Mouse (Mus musculus) gastrocnemius, postnatal 25 days (tissue): Measurements from ENCODE around the gene Wdr13. TPM values are rescaled to one million over a fixed set of nuclear protein-coding genes. Genes with fewer than 3 reads are reported as not detected.

Experiments
- DNase-seq: peaks from one replicate; pipeline ENCODE4 v3.0.0; 2022
- long read RNA-seq, 2 experiments: library from polyadenylated mRNA; stranded (forward); transcript quantifications; one replicate each; pipeline ENCODE4 v2.0.0; 2021
- total RNA-seq, 2 experiments: library from RNA; stranded (reverse); gene quantifications; 1 replicate in 1 of 2; 2 replicates in 1 of 2; pipeline ENCODE4 v1.2.3; 2021

Gene Wdr13
- 10 to 100 TPM; 11.8 to 16.3 TPM for total RNA-seq
- long read RNA-seq, experiment 1, full-length matches to known transcripts: 1 of 6 reads
- long read RNA-seq, experiment 1, partial matches to known transcripts: 1 of 6 reads
- long read RNA-seq, experiment 1, other reads (novel, unspliced or antisense): 4 of 6 reads
- long read RNA-seq, experiment 2, full-length matches to known transcripts: 1 of 6 reads
- long read RNA-seq, experiment 2, partial matches to known transcripts: 0 of 6 reads
- long read RNA-seq, experiment 2, other reads (novel, unspliced or antisense): 5 of 6 reads

DNA sequence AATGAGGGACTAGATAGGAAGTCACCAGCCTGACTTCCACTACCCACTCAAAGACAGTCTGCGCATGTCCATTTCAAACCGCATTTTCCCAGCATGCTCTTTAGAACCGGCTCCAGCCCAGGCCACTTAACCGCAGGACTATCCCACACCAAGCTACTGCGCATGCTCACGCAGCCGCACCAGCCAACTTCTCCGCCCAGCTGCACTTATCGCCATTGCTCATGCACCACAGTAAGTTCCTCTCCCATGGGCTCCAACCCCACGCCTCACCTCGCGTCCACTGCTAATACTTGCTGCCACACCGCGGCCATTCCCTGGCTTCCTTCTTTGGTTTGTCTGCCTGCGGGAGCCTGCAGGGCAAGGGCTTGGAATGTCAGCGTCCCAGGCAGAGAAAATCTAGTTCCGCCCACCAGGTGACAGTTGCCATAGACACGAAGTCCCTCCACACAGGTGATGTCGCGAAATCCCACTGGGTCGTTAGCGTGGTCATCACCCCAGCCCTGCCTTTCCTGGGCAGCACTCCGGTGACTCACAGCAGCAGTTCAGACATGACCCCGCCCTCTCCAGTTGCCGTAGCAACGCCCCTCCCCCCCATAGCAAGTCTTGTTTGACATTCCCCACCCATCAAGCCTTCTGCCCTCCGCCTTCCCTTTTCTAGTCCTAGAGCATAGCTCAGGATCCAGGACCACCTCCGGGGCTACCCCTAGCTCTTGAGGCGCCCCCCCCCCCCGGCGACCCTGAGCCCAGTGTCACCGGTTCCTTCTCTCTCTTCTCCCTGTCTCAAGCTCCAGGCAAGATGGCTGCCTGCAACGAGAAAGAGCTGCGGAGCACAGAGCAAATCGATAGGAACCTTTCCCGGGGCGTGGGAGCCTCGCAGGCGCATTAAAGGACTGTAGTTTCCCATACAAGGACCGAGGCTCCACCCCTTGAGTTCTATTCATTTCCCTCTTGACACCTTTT is at the start of gene Wdr13:
Gene Wdr13 (minus strand): TSS at position 876 of the 960 bp plus-strand sequence.
- DNase-seq: peak; percentile 89

DNA sequence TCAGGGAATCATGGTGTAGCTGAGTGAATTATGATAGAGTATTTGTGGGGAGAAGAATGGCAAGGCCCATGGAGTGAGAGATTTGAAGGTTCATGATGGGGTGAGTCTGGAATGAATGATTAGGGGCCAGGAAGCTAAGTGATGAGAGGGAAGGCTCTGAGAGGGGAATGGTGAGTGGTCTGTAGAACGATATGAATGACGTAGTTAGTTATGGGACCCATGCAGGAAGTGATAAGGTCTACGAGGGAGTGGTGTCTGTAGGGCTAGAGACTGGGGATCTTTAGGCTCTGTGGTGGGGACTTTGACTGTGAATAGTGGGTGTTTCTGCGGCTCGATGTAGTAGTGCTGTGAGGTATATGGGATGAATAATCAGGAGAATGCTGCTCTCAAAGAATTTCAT is 47.0 kb upstream of the Wdr13 start:
- DNase-seq: no peak

DNA sequence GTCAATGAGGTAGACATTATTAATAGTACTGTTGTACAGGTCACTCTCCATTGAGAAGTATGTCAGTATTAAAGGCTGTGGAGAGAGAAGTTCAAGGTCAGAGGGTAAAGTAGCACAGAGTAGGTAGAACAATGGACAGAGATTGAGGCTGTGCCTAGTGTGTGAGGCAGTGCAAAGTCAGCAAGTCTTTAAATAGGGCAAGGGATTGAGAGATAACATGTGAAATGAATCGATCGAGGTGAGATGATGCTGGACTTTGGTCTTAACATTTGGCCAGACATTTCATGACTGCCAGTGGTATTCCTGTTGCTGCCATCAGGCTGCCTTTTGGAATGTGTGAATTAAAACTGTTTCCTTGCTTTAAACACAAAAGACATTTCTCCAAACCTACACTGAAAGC is 46.2 kb upstream of the Wdr13 start:
- DNase-seq: no peak

DNA sequence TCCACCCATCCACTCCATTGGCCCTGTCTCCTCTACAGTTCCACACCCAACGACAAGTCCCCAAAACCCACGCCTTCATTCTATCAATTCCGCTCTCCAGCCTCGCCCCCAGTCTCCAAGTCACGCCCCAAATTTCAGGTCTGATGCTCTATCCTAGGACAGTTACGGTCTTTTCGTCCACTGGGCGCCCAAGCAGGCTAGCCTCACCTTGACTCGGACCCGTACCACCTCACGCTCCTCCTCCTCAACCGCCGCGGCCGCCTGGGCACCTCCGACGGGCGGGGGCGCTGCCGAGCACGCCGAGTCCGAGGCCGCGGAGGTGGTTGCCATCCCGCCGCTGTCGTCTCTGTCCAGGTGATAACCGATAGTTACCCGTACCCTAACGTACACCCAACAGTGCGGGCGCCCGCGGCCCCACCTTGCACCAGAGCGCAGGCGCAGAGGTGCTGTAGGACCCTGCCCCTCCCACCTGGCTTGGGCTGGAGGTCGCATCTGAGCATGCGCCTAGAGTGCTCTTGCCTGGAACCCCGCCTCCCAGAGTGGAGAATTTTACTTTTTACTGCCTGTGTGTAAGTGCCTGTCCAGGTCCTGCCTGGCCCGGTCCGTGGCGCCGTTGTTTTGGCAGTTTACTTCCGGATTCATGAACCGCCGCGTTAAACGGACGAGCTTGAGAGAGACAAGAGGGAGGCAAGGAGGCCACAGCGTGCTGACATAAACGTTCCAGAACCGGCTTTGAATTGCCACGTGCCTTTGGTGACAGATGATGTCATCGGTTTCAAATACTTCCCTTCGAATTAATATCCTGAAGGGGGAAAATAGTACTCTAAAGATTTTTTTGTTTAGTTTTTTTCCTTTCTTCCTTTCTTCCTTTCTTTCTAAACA is 43.1 kb upstream of the Wdr13 start, which contains the start of gene Tbc1d25:
Gene Tbc1d25 (minus strand): TSS at position 678 of the 882 bp plus-strand sequence.
- peak; percentile 82 for DNase-seq

DNA sequence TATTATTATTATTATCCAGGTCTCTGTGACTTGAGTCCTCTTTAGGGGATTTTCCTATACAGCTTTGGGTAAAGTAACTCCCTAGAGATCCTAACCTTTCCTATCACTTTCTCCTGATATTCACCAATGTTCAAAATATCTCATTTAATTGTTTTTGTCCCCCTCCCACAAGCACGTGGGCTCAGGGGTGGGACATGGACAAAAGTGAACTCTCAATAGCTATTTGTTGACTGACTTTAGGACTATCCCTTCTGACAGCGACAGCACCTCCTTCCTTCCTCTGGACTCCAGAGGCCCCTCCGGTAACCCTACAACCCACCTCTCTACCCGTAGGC is 42.4 kb upstream of the Wdr13 start:
- DNase-seq: no peak

DNA sequence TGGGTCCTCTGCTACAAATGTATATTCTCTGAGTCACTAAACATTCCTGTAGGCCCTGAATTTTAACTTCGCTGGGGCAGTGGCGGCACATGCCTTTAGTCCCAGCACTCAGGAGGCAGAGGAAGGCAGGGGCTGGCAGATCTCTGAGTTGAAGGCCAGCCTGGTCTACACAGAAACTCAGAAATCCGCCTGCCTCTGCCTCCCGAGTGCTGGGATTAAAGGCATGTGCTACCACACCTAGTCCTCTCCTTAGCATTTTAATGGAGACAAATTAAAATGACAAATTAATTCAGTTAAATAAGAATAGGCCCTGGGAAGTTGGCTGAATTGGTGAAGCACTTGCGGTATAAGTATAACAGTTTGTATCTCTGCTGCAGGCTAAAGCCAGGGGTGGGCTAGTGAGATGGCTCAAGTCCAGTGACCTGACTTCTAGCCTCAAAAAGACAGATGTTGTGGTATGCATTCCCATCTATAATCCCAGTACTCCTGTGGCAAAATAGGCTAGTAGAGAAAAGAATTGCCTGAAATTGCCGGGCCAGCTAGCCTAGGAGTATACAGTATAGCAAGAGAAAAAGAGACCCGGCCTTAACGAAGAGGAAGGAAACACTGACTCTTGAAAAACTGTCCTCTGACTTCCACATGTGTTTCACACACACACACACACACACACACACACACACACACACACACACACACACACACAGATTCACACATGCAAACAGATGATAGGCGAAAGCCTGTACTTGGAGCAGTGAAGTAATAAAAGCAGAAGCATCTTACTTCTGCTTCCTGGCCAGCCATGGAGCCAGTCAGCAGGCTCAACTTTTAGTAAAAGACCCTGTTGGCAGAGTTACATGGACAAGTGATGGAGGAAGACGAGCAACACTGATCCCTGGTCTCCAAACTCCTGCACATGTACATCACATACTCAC is 35.3 kb upstream of the Wdr13 start:
- no peak for DNase-seq

DNA sequence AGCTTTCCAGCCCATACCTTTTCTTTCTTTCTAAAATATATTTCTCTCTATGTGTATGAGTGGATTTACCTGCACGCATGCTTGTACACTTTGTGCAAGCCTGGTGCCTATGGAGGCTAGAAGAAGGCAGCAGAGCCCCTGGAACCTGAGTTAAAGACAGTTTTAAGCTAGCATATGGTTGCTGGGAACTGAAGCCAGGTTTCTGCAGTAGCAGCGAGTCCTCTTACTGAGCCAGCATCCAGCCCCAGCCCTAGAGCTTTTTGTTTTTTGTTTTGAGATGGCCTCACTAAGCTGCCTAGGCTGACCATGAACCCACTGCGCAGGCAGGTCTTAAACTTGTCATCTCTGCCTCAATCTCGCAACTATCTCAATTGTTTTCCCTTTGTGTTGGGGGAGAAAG is 31.8 kb upstream of the Wdr13 start:
- no peak for DNase-seq

DNA sequence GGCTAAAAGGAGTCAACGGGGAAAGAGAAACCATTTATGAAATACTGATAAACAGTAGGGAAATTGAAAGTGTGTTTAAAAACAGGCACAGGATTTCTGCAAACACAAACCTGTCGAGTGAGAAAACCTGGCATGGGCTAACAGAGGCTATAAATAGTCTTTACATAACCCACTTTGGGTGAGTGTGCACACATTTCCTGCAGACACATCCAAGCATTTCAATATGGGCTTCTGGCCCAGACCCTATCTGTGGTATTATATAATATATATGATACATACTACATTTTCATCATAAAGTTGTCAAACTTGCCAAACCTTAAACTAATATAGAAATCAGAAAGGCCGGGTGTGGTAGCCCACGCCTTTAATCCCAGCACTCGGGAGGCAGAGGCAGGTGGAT is 30.4 kb upstream of the Wdr13 start:
- DNase-seq: no peak

DNA sequence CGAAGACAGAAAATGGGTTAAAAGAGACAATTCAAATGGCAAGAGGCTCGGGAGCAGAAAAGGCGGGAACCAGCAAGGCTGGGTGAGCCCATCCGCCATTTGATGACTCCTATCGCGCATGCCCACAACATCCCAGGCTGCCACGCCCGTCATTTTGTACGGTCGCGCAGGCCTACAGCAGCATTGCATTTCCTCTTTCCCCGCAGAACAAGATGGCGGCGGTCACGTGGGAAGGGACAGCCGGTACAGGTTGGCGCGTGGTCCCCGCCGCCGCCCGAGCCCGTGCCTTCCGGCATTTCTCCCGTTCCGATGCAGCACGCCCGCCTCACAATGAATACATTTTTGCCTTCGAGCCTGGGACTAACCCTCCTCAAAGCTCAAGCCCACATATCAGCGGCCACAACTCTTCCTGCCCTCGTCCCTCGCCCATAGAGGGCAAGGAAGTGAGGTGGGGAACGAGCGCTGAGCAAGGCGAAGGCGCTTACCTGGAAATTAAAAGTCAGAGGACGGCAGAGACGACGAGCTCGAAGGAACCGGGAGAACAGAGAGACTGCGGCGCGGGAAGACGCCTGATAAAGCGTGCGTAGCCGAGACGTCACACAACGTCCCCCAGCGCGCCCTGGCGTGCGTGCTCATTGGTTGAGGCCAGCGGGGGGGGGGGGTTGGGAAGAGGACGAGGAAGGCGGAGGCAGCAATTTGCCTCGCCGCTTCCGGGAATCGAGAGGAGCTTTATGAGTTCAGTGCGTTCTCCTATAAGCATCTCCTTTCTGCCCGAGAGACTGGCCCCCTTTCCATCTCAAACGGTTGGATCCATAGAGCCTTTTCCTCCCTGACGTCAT is 12.7 kb upstream of the Wdr13 start, which contains the start of gene Rbm3:
Gene Rbm3 (minus strand): TSS at position 728 of the 839 bp plus-strand sequence.
- DNase-seq: peak; percentile 78

DNA sequence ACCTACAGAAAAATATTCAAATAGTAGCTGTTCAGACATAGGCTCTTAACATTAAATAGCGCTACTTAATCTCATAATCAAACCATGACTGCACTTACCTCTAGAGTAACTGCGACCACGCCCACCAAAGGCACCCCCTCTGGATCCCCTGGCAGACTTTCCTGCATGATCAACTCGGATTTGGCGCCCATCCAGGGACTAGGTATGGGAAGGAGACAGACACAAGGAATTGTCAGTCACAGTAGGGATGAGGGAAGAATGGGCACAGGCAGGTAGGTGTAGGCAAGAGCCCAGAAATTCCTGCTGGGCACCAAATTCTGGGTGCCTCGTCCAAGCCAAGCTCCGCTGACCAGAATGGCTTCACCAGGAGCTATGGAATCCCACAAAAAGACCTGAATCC is 11.1 kb upstream of the Wdr13 start:
- no peak for DNase-seq

DNA sequence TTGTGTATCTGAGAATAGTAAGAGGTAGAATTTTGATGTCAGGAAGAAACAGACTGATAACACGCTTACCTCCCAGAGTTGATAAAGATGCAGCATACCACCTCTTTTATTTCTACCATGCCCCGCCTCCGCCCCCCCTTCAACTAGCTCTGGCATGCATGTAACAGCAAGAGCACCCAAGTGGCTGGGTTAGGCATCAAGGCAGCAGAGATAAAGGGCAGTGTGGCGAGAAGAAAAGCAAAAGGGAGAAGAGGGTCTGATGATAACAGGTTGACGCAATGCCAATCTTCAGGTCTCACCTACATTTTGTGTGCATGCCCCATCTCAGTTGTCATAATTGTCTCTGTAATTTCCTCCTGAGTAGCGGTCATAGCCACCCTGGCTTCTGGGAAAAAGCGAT is 10.3 kb upstream of the Wdr13 start:
- DNase-seq: no peak

DNA sequence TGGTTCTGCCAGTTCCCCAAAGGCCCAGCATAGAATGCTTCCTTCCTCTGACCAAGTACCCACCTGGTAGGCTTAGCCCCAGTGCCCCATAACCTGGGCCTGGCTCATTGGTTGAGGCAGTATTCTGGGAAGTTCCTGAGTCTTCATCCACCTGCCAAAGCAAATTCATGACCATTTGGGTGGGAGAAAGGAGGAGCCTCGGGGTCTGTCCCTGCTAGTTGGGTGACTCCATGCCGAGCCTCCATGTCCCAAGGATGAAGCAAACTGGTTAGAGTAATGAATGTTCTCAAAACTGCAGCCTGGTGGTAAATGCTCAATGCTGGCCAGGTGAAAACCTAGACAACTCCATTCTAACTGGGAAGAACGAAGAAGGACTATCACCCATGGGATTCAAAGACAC is 8.4 kb upstream of the Wdr13 start:
- DNase-seq: no peak

DNA sequence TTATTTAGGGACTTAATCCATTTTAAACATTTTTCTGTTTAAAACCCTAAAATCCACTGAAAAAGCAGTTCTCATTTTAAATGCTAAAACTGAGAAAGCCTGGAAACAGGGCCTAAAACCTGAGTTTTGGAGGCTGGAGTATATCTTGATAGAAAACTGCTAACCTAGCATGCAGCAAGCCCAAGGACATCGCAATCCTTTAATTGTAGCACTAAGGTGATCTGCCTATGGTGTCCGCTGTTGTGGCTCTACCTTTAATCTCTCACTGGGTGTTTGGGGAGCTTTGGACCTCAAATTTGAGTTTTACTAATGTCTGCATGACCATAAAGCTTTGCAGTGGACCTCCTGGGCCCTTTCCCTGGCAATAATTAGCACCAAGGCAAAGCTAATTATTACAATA is 7.8 kb upstream of the Wdr13 start:
- DNase-seq: no peak

DNA sequence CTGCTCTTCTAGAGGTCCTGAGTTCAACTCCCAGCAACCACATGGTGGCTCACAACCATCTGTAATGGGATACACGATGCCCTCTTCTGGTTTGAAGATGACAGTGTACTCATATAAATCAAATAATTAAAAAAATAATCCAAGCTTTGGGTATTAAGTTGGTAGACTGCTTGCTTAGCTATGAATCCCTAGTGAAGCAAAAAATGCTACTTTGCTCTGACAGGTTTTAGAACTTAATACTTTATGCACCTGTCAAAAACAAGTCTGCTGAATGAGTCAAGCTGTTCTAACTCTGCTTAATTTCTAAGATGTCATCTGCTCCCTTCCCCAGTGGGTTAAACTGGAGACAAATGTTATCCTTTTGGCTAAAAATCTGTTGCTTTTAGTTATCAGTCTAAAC is 6.8 kb upstream of the Wdr13 start:
- no peak for DNase-seq

DNA sequence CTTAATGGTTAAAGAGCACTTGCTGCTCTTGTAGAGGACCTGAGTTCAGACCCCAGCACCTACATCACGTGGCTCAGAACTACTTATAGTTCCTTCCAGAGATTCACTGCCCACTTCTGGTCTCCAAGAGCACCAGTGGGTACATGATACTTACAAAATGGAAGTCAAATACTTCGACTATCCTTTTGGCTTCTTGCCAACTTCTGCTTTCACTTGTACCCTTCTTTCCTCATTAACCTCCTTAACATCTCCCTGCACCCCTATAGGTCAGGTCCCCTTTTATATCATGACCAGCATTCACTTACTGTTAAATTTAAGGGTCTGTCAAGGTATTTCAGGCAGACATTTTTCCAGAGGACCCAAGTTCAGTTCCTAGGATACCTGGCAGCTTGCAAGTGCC is 3.2 kb upstream of the Wdr13 start:
- DNase-seq: no peak

DNA sequence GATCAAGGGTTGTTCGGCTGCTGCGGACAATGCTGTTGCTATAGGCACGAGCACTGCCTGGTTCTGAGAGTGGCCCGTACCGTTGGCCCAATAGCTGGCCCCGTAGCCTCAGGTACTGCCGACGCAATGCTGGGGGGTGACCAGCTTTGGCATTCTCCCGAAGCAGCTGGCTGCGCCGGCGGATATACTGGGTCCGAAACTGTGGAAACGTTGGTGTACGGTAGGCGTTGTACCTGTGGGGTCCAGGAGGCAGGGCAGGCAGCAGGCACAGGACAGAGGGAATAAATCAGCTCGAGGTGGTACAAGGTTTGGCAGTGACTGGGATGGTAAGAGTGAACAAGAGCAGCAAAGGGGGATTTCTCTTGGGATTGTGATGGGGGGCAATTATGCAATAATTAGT is 1.3 kb downstream of the Wdr13 start:
- DNase-seq: no peak

DNA sequence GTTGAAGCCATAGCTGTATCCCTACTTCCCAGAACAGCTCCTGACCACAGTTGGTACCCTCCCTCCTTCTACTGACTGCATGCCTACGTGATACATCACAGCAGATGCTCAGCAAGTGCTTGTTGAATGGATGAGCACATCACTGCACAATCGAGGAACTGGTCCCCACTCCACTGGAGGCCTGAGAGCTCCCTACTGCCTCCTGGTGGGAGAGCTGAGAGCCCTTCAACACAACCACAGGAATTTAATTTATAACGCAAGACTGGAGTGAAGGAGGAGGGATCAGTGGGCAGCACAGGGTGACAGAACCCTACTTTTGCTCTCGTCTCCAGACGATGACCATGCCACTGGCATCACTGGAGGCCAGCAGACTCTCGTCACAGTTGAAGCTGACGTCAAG is 7.5 kb downstream of the Wdr13 start:
- DNase-seq: no peak

DNA sequence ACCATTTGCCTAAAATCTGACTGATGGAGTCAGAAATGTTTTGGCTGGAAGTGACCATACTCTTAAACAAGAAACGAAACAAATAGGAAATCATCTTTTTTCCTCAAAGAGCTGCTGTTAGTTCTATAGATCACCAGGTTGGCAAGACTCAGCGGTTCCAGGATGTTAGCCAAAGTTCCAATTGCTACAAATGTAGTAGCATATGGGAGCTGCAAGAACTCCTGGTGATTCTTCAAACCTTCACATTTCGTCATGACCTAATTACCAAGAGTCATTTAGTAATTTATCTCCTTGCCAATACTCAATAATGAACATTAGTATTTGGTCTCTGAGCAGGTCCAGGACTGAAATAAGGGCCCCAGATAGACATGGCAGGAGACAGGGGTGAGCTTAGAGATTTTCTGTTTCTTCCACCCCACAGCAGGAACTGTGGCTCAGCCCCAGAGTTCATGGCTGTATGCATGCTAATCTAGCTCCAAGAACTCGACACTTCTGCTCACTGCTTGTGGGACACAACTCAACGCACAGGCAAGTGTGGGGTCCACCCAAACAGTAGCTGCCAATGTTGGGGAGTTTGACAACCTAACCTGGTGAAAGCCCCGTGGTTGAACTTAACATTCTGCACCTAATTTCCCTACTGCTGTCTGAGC is 8.7 kb downstream of the Wdr13 start:
- no peak for DNase-seq

DNA sequence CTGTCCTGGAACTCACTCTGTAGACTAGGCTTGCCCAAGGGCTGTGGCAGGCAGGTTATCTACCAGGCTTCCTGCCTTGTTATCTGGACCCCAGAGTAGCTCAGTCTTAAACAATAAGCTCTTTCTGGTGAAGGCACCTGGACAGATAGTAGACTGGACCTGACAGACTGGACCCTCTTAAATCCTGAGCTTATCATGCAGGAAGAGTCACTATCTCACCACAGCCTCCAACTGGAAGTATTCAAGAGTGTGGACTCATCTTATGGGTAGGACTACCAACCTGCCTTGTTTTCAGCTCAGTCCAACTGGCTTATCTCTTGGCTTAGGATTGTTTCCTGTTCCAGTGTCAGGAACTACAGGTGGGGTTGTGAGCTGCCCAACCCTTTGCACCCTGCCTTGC is 15.4 kb downstream of the Wdr13 start:
- DNase-seq: no peak

DNA sequence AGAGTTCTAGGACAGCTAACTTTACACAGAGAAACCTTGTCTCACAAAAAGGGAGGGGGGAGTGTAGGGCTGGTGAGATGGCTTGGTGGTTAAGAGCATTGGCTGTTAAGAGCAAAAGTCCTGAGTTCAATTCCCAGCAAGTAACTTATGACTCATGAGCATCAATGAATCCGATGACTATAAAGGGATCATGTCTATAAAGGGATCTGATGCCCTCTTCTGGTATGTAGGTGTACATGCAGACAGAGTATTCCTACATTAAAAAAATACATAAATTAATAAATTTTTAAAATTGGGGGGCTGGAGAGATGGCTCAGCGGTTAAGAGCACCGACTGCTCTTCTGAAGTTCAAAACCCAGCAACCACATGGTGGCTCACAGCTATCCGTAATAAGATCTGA is 17.4 kb downstream of the Wdr13 start:
- DNase-seq: no peak
